Mouse (Mus musculus): Measurements from ENCODE around the gene Ldah. TPM values are rescaled to one million over a fixed set of nuclear protein-coding genes. Genes with fewer than 3 reads are reported as not detected.
A peak's percentile ranks its signal among the peaks of the same experiment; 100 is the strongest.

Gene Ldah
- polyA plus RNA-seq, 1 experiment from 2014 or later, result 67.0 TPM

DNA sequence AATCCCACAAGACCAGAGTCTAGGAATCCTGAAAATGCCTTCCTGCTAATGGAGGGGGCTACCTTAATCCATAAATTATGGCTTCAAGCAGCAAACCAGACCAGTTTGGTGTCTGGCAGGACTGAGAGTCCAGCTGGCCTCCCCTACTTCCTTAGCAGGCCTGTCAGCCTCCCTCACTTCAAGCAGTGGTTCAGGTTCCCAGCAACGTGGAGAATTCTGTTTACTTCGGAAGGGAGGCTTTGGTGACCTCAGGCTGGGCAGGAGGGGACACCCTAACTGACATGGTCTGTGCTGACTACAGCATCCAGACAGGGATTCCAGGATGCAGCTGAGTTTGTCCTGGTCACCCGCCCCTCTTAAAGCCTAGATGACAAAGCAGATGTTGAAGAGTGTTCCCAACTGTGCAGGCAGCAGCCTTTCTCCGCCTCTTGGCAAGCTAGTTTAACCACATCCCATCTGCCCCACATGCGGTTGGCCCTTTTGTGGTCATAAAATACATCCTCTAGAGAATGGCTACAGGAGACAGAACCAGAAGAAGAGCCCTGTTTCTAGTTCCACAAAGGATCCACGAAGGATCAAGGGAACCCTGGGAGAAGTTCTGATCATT is 87.5 kb downstream of the Ldah start:
- peaks cover 11% of the 10 kb centered on the region for H3K4me1 ChIP-seq (replicated peaks; ENCODE audit: control insufficient read depth, insufficient read depth, low read length)
- no peak overlapping the region for H3K9ac ChIP-seq
- no peak for DNase-seq (ENCODE audit: low spot score)
- no peak for ATAC-seq (ENCODE audit: low FRiP score)
- no peaks in the 10 kb centered on the region for H3K36me3 ChIP-seq (replicated peaks; ENCODE audit: control insufficient read depth, insufficient read depth)
- no peak overlapping the region for H3K4me3 ChIP-seq (replicated peaks; ENCODE audit: low read length)
- no peaks in the 10 kb centered on the region for H3K9me3 ChIP-seq (ENCODE audit: control insufficient read depth, low read length)
- WGBS, result 50% methylated on average over 6 of the region's 6 CpGs
- peaks cover 60% of the 10 kb centered on the region for H3K27me3 ChIP-seq (ENCODE audit: control insufficient read depth, insufficient read depth, low read length)
- H3K27ac ChIP-seq, result no peak overlapping the region
- no peak overlapping the region for H3K4me2 ChIP-seq (replicated peaks)

- peaks cover 10% of the 10 kb centered on the region for H3K4me1 ChIP-seq (replicated peaks; ENCODE audit: control insufficient read depth, insufficient read depth, low read length)
- no peak overlapping the region for H3K9ac ChIP-seq
- DNase-seq (ENCODE audit: low spot score) (no peak), ATAC-seq (ENCODE audit: low FRiP score) (no peak)
- H3K27me3 ChIP-seq (ENCODE audit: control insufficient read depth, insufficient read depth, low read length), result peaks cover 68% of the 10 kb centered on the region
- no peaks in the 10 kb centered on the region for H3K36me3 ChIP-seq (replicated peaks; ENCODE audit: control insufficient read depth, insufficient read depth)
- H3K9me3 ChIP-seq (ENCODE audit: control insufficient read depth, low read length), result no peaks in the 10 kb centered on the region
- H3K27ac ChIP-seq, result no peak overlapping the region
- H3K4me3 ChIP-seq (replicated peaks; ENCODE audit: low read length), result no peak overlapping the region
- no peak overlapping the region for H3K4me2 ChIP-seq (replicated peaks)
- WGBS, result 84% methylated on average over 2 of the region's 2 CpGs
Measured at GRCm38 (mm10) chr12:8296154-8296553, 88.2 kb downstream of the Ldah start.

DNA sequence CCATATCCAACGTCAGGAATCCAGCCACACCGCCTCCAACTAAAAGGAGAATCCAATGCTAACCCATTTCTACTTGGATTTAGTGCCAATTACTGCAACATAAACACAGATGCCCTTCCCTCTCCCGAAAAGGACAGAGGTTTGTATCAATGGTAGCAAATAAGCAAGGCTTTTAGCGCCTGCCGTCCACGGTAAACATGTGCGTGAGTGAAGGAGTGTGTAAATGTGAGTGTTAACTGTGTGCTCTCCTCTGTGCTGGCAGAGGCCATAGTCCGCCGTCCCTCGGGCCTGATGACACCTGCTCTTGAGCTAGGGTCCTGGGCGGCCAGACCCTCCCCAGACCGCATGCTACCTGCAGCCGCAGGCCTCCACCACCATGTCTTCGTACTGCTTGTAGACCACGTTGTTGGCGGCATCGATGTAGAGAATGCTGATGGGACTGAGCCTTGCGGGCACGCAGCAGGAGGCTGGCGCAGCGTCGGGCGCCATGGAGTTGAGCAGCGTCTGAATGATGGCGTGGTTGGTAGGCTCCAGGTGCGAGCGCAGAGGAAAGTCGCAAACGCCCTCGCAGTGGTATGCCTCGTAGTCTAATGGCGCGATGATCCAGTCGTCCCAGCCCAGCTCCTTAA is 89.8 kb downstream of the Ldah start:
- Histone ChIP-seq H3K27me3 (ENCODE audit: control insufficient read depth, insufficient read depth, low read length) (peaks cover 83% of the 10 kb centered on the region), H3K36me3 (replicated peaks; ENCODE audit: control insufficient read depth, insufficient read depth) (no peaks in the 10 kb centered on the region), H3K4me3 (replicated peaks; ENCODE audit: low read length) (peak overlapping the region; percentile 29), H3K27ac (no peak overlapping the region), H3K4me2 (replicated peaks) (peak overlapping the region; percentile 52), H3K9me3 (ENCODE audit: control insufficient read depth, low read length) (no peaks in the 10 kb centered on the region), H3K4me1 (replicated peaks; ENCODE audit: control insufficient read depth, insufficient read depth, low read length) (peaks cover 16% of the 10 kb centered on the region), H3K9ac (0 out of 2 replicates have a peak overlapping the region, but pooled peaks have one; percentile 36)
- WGBS, result 5% methylated on average over 34 of the region's 34 CpGs
- no peak for DNase-seq (ENCODE audit: low spot score)
- ATAC-seq (ENCODE audit: low FRiP score), result peak; percentile 21; the same call in 1 of the 2 replicates

- no peak for DNase-seq (ENCODE audit: low spot score)
- Histone ChIP-seq H3K27me3 (ENCODE audit: control insufficient read depth, insufficient read depth, low read length) (peaks cover 92% of the 10 kb centered on the region), H3K27ac (no peak overlapping the region), H3K4me1 (replicated peaks; ENCODE audit: control insufficient read depth, insufficient read depth, low read length) (peaks cover 16% of the 10 kb centered on the region), H3K9ac (peak overlapping the region; percentile 36; the same call in 1 of the 2 replicates), H3K4me3 (replicated peaks; ENCODE audit: low read length) (peak overlapping the region; percentile 29), H3K36me3 (replicated peaks; ENCODE audit: control insufficient read depth, insufficient read depth) (no peaks in the 10 kb centered on the region), H3K4me2 (replicated peaks) (peak overlapping the region; percentile 52), H3K9me3 (ENCODE audit: control insufficient read depth, low read length) (no peaks in the 10 kb centered on the region)
- WGBS, result 1% methylated on average over 74 of the region's 85 CpGs
- peak; percentile 15; the same call in 1 of the 2 replicates for ATAC-seq (ENCODE audit: low FRiP score)
Measured at GRCm38 (mm10) chr12:8298361-8299142, 90.6 kb downstream of the Ldah start.

- no peak overlapping the region for H3K27ac ChIP-seq
- peaks cover 16% of the 10 kb centered on the region for H3K4me1 ChIP-seq (replicated peaks; ENCODE audit: control insufficient read depth, insufficient read depth, low read length)
- peak overlapping the region; percentile 52 for H3K4me2 ChIP-seq (replicated peaks)
- peak overlapping the region; percentile 29 for H3K4me3 ChIP-seq (replicated peaks; ENCODE audit: low read length)
- H3K9me3 ChIP-seq (ENCODE audit: control insufficient read depth, low read length), result no peaks in the 10 kb centered on the region
- H3K36me3 ChIP-seq (replicated peaks; ENCODE audit: control insufficient read depth, insufficient read depth), result no peaks in the 10 kb centered on the region
- DNase-seq (ENCODE audit: low spot score) (no peak), ATAC-seq (ENCODE audit: low FRiP score) (no peak)
- peaks cover 99% of the 10 kb centered on the region for H3K27me3 ChIP-seq (ENCODE audit: control insufficient read depth, insufficient read depth, low read length)
- WGBS, result 4% methylated on average over 34 of the region's 34 CpGs
- no peak overlapping the region for H3K9ac ChIP-seq
Measured at GRCm38 (mm10) chr12:8299143-8300110, 91.5 kb downstream of the Ldah start.

DNA sequence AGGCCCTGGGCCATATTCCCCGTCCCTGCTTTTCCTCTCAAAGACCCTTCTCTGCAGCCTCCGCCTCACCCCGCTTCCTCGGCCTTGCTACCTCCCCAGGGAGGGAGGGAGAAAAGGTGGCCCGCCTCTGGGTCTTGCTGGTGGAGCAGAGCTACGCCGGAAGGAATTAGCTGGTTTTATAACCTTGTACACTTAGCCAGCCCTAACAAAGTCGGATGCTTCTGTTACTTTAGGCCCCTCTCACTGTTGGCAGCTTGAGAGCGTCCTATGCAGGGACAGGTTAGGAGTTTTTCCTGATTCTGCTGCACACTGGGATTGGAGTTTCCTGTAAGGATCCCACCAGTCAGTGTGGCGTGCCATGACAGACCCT is 92.2 kb downstream of the Ldah start:
- H3K9me3 ChIP-seq (ENCODE audit: control insufficient read depth, low read length), result no peaks in the 10 kb centered on the region
- peak overlapping the region; percentile 17; the same call in 1 of the 2 replicates for H3K4me2 ChIP-seq (replicated peaks)
- DNase-seq (ENCODE audit: low spot score), result no peak
- no peaks in the 10 kb centered on the region for H3K36me3 ChIP-seq (replicated peaks; ENCODE audit: control insufficient read depth, insufficient read depth)
- ATAC-seq (ENCODE audit: low FRiP score), result no peak
- 13% methylated on average over 10 of the region's 10 CpGs for WGBS
- no peak overlapping the region for H3K4me3 ChIP-seq (replicated peaks; ENCODE audit: low read length)
- no peak overlapping the region for H3K27ac ChIP-seq
- no peak overlapping the region for H3K9ac ChIP-seq
- H3K27me3 ChIP-seq (ENCODE audit: control insufficient read depth, insufficient read depth, low read length), result peaks cover 98% of the 10 kb centered on the region
- H3K4me1 ChIP-seq (replicated peaks; ENCODE audit: control insufficient read depth, insufficient read depth, low read length), result peaks cover 16% of the 10 kb centered on the region

DNA sequence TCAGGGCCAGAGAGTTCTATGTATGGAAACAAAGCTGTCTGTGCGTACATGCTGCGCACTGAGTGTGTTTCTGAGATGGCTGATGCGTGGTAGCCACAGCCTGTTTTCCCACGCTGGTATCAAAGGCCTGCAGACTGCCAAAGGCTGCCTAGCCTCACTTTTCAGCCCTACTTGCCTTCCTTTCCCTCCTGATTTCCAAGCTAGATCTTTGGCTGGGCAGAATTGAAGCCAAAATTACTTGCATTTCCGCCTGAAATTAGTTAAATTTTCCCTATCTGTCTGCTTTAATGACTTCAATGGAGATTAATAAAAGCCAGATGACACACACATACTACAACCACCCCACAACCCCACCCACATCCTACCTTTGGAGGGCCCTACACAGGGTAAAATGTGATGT is 92.6 kb downstream of the Ldah start:
- H3K36me3 ChIP-seq (replicated peaks; ENCODE audit: control insufficient read depth, insufficient read depth), result no peaks in the 10 kb centered on the region
- peak overlapping the region; percentile 42; the same call in 1 of the 2 replicates for H3K4me3 ChIP-seq (replicated peaks; ENCODE audit: low read length)
- no peaks in the 10 kb centered on the region for H3K9me3 ChIP-seq (ENCODE audit: control insufficient read depth, low read length)
- ATAC-seq (ENCODE audit: low FRiP score) (no peak), DNase-seq (ENCODE audit: low spot score) (no peak)
- H3K27ac ChIP-seq, result no peak overlapping the region
- H3K4me2 ChIP-seq (replicated peaks), result peak overlapping the region; percentile 17; the same call in 1 of the 2 replicates
- H3K9ac ChIP-seq, result 0 out of 2 replicates have a peak overlapping the region, but pooled peaks have one; percentile 20
- peaks cover 97% of the 10 kb centered on the region for H3K27me3 ChIP-seq (ENCODE audit: control insufficient read depth, insufficient read depth, low read length)
- peaks cover 16% of the 10 kb centered on the region for H3K4me1 ChIP-seq (replicated peaks; ENCODE audit: control insufficient read depth, insufficient read depth, low read length)
- WGBS, result 22% methylated on average over 5 of the region's 5 CpGs

DNA sequence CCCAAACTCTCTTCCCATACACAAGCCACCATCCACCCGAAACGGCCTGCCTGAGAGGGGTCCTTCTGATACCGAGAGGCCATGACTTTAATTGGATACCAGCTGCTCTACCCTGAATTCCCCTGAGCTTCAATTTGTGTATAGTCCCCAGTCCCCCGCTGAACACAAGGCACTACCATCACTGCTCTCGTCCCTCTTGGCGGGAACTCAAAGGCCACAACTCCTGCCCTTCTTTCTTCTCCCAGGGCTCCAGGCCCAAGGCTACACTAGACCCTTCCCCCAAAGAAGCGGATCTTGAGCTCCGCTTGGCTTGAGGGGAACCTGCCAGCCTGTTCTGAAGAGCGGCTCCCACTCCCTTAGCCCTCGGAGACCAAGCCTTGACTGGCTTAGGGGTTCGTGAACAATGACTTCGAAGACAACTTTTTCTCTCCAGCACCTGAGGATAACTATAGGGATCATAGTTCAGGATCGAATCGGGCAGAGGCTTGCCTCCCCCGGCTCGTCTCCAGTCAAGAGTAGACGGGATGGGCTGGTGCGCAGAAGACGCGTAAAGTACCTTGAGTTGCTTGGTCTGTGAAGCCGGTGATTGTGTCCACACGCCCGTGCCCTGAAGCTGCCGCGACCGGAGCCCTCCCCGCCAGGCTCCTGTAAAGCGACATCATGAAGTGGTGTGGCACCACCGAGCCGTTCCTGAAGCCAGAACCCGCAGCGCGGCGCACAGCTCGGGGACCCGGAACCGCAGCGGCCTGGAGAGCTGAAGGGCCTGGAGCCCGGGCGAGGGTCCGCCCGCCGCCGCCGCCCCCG is 93.3 kb downstream of the Ldah start:
- Histone ChIP-seq H3K4me1 (replicated peaks; ENCODE audit: control insufficient read depth, insufficient read depth, low read length) (peaks cover 16% of the 10 kb centered on the region), H3K4me3 (replicated peaks; ENCODE audit: low read length) (peak overlapping the region; percentile 42), H3K36me3 (replicated peaks; ENCODE audit: control insufficient read depth, insufficient read depth) (no peaks in the 10 kb centered on the region), H3K9ac (peak overlapping the region; percentile 31; the same call in 1 of the 2 replicates), H3K27me3 (ENCODE audit: control insufficient read depth, insufficient read depth, low read length) (peaks cover 97% of the 10 kb centered on the region), H3K27ac (no peak overlapping the region), H3K9me3 (ENCODE audit: control insufficient read depth, low read length) (no peaks in the 10 kb centered on the region), H3K4me2 (replicated peaks) (peak overlapping the region; percentile 78)
- DNase-seq (ENCODE audit: low spot score) (no peak), ATAC-seq (ENCODE audit: low FRiP score) (no peak; the same call in 1 of the 2 replicates)
- WGBS, result 3% methylated on average over 45 of the region's 46 CpGs

All from hindbrain, embryonic 14.5 days (tissue).